Mouse (Mus musculus): ENCODE measurements at regions not wholly inside any gene's neighbourhood (a gene's known extent, or its start where the extent isn't known, plus 50 kb on each side); places are given as distances from the start of the nearest gene placed in this dataset.
A peak's percentile ranks its signal among the peaks of the same experiment; 100 is the strongest.

DNA sequence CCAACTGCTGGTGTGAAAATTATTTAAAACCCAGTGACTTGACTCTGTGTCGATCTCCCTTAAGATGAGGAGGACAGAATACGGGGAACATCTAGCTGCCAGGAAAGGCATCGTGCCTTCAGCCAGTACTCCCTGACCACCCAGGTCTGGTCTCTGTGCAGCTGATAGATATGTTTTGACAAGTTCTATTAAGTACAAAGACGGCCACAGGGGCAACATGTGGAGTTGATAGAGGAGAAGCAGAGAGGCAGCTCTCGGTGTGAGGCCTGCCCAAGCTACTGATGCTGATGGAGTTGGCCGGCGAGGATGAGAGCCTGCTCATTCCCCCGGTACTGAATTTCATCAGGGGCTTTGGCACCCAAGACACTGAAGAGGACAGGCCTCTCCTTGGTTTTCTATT, 154.1 kb upstream of the 3110018I06Rik start:
- no peak overlapping the region for H3K4me2 ChIP-seq (ENCODE audit: low read length)
- H3K36me3 ChIP-seq (ENCODE audit: control insufficient read depth, insufficient read depth), result no peaks in the 10 kb centered on the region
- no peak overlapping the region for H3K4me3 ChIP-seq (replicated peaks; ENCODE audit: low read length)
- H3K9me3 ChIP-seq (ENCODE audit: control insufficient read depth, low read length), result no peaks in the 10 kb centered on the region
- peaks cover 11% of the 10 kb centered on the region for H3K4me1 ChIP-seq (replicated peaks; ENCODE audit: control insufficient read depth, insufficient read depth, low read length)
- no peak overlapping the region for H3K9ac ChIP-seq (replicated peaks; ENCODE audit: low read depth, low read length)
- H3K27me3 ChIP-seq (replicated peaks; ENCODE audit: control insufficient read depth, insufficient read depth, low read length), result no peaks in the 10 kb centered on the region
- H3K27ac ChIP-seq (ENCODE audit: low read length), result no peak overlapping the region
- 55% methylated on average over 8 of the region's 8 CpGs for WGBS
- ATAC-seq, result no peak

DNA sequence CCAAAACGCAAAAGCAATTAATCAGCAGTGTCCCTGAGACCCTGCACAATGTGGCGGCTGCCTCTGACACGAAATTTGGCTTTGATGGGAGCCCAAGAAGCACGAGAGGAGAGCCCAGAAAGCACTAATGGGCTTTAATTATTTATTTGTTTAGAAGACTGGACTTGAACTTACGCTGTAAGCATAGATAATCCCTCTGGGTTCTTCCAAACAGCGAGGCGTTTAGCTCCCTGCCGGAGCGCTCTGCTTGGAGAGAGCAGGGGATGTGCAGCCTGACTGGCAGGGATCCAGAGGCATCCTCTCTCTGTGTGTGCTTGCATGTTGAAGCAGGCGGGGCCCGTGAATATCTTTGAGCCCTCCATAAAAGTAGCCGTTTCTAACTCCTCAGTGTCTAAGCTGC, 153.3 kb upstream of the 3110018I06Rik start:
- Histone ChIP-seq H3K9ac (replicated peaks; ENCODE audit: low read depth, low read length) (no peak overlapping the region), H3K9me3 (ENCODE audit: control insufficient read depth, low read length) (no peaks in the 10 kb centered on the region), H3K4me2 (ENCODE audit: low read length) (no peak overlapping the region), H3K4me3 (replicated peaks; ENCODE audit: low read length) (no peak overlapping the region), H3K27me3 (replicated peaks; ENCODE audit: control insufficient read depth, insufficient read depth, low read length) (no peaks in the 10 kb centered on the region), H3K36me3 (ENCODE audit: control insufficient read depth, insufficient read depth) (no peaks in the 10 kb centered on the region), H3K4me1 (replicated peaks; ENCODE audit: control insufficient read depth, insufficient read depth, low read length) (peaks cover 11% of the 10 kb centered on the region), H3K27ac (ENCODE audit: low read length) (no peak overlapping the region)
- peak; percentile 70 for ATAC-seq
- 31% methylated on average over 12 of the region's 12 CpGs for WGBS

- H3K4me2 ChIP-seq (ENCODE audit: low read length), result no peak overlapping the region
- ATAC-seq, result no peak
- no peak overlapping the region for H3K9ac ChIP-seq (replicated peaks; ENCODE audit: low read depth, low read length)
- H3K4me3 ChIP-seq (replicated peaks; ENCODE audit: low read length), result no peak overlapping the region
- 75% methylated on average over 10 of the region's 10 CpGs for WGBS
- H3K4me1 ChIP-seq (replicated peaks; ENCODE audit: control insufficient read depth, insufficient read depth, low read length), result peaks cover 11% of the 10 kb centered on the region
- no peak overlapping the region for H3K27ac ChIP-seq (ENCODE audit: low read length)
- no peaks in the 10 kb centered on the region for H3K36me3 ChIP-seq (ENCODE audit: control insufficient read depth, insufficient read depth)
- no peaks in the 10 kb centered on the region for H3K9me3 ChIP-seq (ENCODE audit: control insufficient read depth, low read length)
- no peaks in the 10 kb centered on the region for H3K27me3 ChIP-seq (replicated peaks; ENCODE audit: control insufficient read depth, insufficient read depth, low read length)
These were observed 149.7 kb upstream of the 3110018I06Rik start for GRCm38 (mm10) chr12:107338758-107339157.

GRCm38 (mm10) chr12:107356211-107356610, 132.2 kb upstream of the 3110018I06Rik start:
- no peak overlapping the region for H3K27ac ChIP-seq (ENCODE audit: low read length)
- H3K4me2 ChIP-seq (ENCODE audit: low read length), result no peak overlapping the region
- H3K36me3 ChIP-seq (ENCODE audit: control insufficient read depth, insufficient read depth), result no peaks in the 10 kb centered on the region
- no peaks in the 10 kb centered on the region for H3K9me3 ChIP-seq (ENCODE audit: control insufficient read depth, low read length)
- 6% methylated on average over 6 of the region's 6 CpGs for WGBS
- peaks cover 13% of the 10 kb centered on the region for H3K4me1 ChIP-seq (replicated peaks; ENCODE audit: control insufficient read depth, insufficient read depth, low read length)
- H3K4me3 ChIP-seq (replicated peaks; ENCODE audit: low read length), result no peak overlapping the region
- H3K9ac ChIP-seq (replicated peaks; ENCODE audit: low read depth, low read length), result no peak overlapping the region
- ATAC-seq, result peak; percentile 36; the same call in 1 of the 2 replicates
- no peaks in the 10 kb centered on the region for H3K27me3 ChIP-seq (replicated peaks; ENCODE audit: control insufficient read depth, insufficient read depth, low read length)

GRCm38 (mm10) chr12:107356974-107357373, 131.5 kb upstream of the 3110018I06Rik start:
- 82% methylated on average over 7 of the region's 7 CpGs for WGBS
- ATAC-seq, result no peak
- Histone ChIP-seq H3K9me3 (ENCODE audit: control insufficient read depth, low read length) (no peaks in the 10 kb centered on the region), H3K4me2 (ENCODE audit: low read length) (no peak overlapping the region), H3K4me1 (replicated peaks; ENCODE audit: control insufficient read depth, insufficient read depth, low read length) (peaks cover 13% of the 10 kb centered on the region), H3K4me3 (replicated peaks; ENCODE audit: low read length) (no peak overlapping the region), H3K9ac (replicated peaks; ENCODE audit: low read depth, low read length) (no peak overlapping the region), H3K36me3 (ENCODE audit: control insufficient read depth, insufficient read depth) (no peaks in the 10 kb centered on the region), H3K27me3 (replicated peaks; ENCODE audit: control insufficient read depth, insufficient read depth, low read length) (no peaks in the 10 kb centered on the region), H3K27ac (ENCODE audit: low read length) (no peak overlapping the region)

- 55% methylated on average over 12 of the region's 12 CpGs for WGBS
- 0 out of 2 replicates have a peak overlapping the region, but pooled peaks have one; percentile 1 for H3K27ac ChIP-seq (ENCODE audit: low read length)
These were observed 127.9 kb upstream of the 3110018I06Rik start for GRCm38 (mm10) chr12:107360511-107360910.

DNA sequence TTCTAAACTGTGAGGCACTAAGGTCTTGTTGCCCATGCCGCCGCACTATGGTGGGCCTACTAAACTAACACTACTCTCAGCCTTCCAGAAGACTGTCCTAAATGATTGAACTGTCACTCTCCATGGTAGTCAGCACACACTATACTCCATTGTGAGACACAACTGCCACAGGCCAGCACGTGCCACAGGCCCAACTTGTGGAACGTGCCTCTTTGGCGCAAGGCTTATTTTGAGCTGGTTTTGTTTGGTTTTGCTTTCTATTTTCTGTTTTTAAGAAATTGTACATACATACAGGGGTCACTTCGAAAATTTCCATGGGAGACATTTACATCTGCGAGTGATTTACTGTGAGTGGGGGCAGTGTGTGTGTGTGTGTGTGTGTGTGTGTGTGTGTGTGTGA, 126.8 kb upstream of the 3110018I06Rik start:
- H3K27me3 ChIP-seq (replicated peaks; ENCODE audit: control insufficient read depth, insufficient read depth, low read length), result no peaks in the 10 kb centered on the region
- H3K4me2 ChIP-seq (ENCODE audit: low read length), result no peak overlapping the region
- no peak overlapping the region for H3K9ac ChIP-seq (replicated peaks; ENCODE audit: low read depth, low read length)
- no peak for ATAC-seq
- H3K4me1 ChIP-seq (replicated peaks; ENCODE audit: control insufficient read depth, insufficient read depth, low read length), result peaks cover 5% of the 10 kb centered on the region; the same call in 1 of the 2 replicates
- no peak overlapping the region for H3K27ac ChIP-seq (ENCODE audit: low read length)
- no peaks in the 10 kb centered on the region for H3K36me3 ChIP-seq (ENCODE audit: control insufficient read depth, insufficient read depth)
- WGBS, result 93% methylated on average over 7 of the region's 7 CpGs
- no peak overlapping the region for H3K4me3 ChIP-seq (replicated peaks; ENCODE audit: low read length)
- H3K9me3 ChIP-seq (ENCODE audit: control insufficient read depth, low read length), result no peaks in the 10 kb centered on the region

More at GRCm38 (mm10) chr12:107360511-107360910, 127.9 kb upstream of the 3110018I06Rik start:
- Histone ChIP-seq H3K4me2 (ENCODE audit: low read length) (no peak overlapping the region), H3K4me1 (replicated peaks; ENCODE audit: control insufficient read depth, insufficient read depth, low read length) (peaks cover 13% of the 10 kb centered on the region), H3K4me3 (replicated peaks; ENCODE audit: low read length) (no peak overlapping the region), H3K36me3 (ENCODE audit: control insufficient read depth, insufficient read depth) (no peaks in the 10 kb centered on the region), H3K9ac (replicated peaks; ENCODE audit: low read depth, low read length) (no peak overlapping the region), H3K9me3 (ENCODE audit: control insufficient read depth, low read length) (no peaks in the 10 kb centered on the region), H3K27me3 (replicated peaks; ENCODE audit: control insufficient read depth, insufficient read depth, low read length) (no peaks in the 10 kb centered on the region)
- peak; percentile 72; the same call in 1 of the 2 replicates for ATAC-seq

DNA sequence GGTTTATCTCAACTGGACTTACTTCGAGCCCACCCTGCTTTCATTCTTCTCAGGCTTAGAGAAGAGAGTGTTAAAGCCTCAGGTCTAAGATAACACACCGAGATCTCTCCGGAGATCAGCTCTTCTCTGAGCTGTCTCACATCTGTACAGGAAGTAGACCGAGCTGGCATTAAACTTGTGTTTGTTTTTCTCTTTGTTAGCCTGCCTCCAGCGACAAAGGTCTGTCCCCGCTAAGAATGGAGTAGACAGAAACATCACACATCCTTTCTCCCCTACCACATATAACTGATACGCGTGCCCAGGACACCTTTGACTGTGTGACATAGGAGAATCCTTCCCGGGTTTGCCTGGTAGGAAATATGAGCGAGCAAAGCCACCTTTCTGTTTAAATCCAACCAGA, 126.3 kb upstream of the 3110018I06Rik start:
- Histone ChIP-seq H3K36me3 (ENCODE audit: control insufficient read depth, insufficient read depth) (no peaks in the 10 kb centered on the region), H3K9ac (replicated peaks; ENCODE audit: low read depth, low read length) (no peak overlapping the region), H3K27ac (ENCODE audit: low read length) (no peak overlapping the region), H3K4me1 (replicated peaks; ENCODE audit: control insufficient read depth, insufficient read depth, low read length) (peaks cover 3% of the 10 kb centered on the region; the same call in 1 of the 2 replicates), H3K27me3 (replicated peaks; ENCODE audit: control insufficient read depth, insufficient read depth, low read length) (no peaks in the 10 kb centered on the region), H3K9me3 (ENCODE audit: control insufficient read depth, low read length) (no peaks in the 10 kb centered on the region), H3K4me2 (ENCODE audit: low read length) (no peak overlapping the region), H3K4me3 (replicated peaks; ENCODE audit: low read length) (no peak overlapping the region)
- ATAC-seq, result no peak
- 90% methylated on average over 10 of the region's 10 CpGs for WGBS

DNA sequence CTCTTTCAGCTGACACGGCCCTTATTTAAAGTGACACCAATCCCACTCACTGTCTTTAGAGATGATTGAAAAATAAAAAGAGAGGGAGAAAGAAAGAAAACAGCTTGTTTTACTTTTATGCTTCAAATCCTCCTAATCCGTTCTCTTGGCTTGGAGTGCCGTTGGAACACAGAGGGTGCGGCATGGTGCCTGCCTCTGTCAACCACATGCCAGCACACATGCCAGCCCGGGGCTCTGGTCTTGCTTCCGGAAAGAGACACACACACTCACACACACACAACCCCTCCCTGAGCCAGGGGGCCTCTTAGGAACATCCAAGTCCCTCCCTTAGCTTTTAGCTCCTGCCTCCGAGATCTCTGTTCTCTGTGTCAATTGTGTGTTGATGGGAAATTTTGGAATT, 116.2 kb upstream of the 3110018I06Rik start:
- Histone ChIP-seq H3K9ac (replicated peaks; ENCODE audit: low read depth, low read length) (no peak overlapping the region), H3K4me1 (replicated peaks; ENCODE audit: control insufficient read depth, insufficient read depth, low read length) (no peaks in the 10 kb centered on the region), H3K4me2 (ENCODE audit: low read length) (no peak overlapping the region), H3K36me3 (ENCODE audit: control insufficient read depth, insufficient read depth) (no peaks in the 10 kb centered on the region), H3K27me3 (replicated peaks; ENCODE audit: control insufficient read depth, insufficient read depth, low read length) (no peaks in the 10 kb centered on the region), H3K4me3 (replicated peaks; ENCODE audit: low read length) (no peak overlapping the region), H3K9me3 (ENCODE audit: control insufficient read depth, low read length) (no peaks in the 10 kb centered on the region), H3K27ac (ENCODE audit: low read length) (no peak overlapping the region)
- peak; percentile 47; the same call in 1 of the 2 replicates for ATAC-seq
- 42% methylated on average over 7 of the region's 7 CpGs for WGBS

All from forebrain, embryonic 16.5 days (tissue).